Mouse (Mus musculus): ENCODE data around the gene Rem2. TPM values are rescaled to one million over a fixed set of nuclear protein-coding genes. Genes with fewer than 3 reads are reported as not detected.
A peak's percentile ranks its signal among the peaks of the same experiment; 100 is the strongest.

Rem2 gene
- polyA plus RNA-seq, 1 experiment from 2014 or later: 0.34 TPM

- Histone ChIP-seq H3K9me3 (replicated peaks; ENCODE audit: control insufficient read depth, low read length) (no peaks in the 10 kb centered on the region), H3K27ac (ENCODE audit: low read length) (peak overlapping the region; percentile 92), H3K4me2 (ENCODE audit: low read depth, low read length) (peak overlapping the region; percentile 89), H3K4me1 (ENCODE audit: control insufficient read depth, low read depth, low read length) (peaks cover 29% of the 10 kb centered on the region), H3K9ac (ENCODE audit: low read depth, low read length) (peak overlapping the region; percentile 92), H3K36me3 (ENCODE audit: control insufficient read depth, insufficient read depth) (peaks cover 14% of the 10 kb centered on the region), H3K4me3 (ENCODE audit: low read depth, low read length) (peak overlapping the region; percentile 97), H3K27me3 (ENCODE audit: control insufficient read depth, insufficient read depth, low read depth, low read length) (no peaks in the 10 kb centered on the region)
- ATAC-seq (ENCODE audit: low read depth): peak; percentile 31
- WGBS (ENCODE audit: insufficient replicate concordance): 9% methylated on average over 12 of the region's 12 CpGs
Observed at GRCm38 (mm10) chr14:54463108-54463958, 12.6 kb upstream of the Rem2 start.

DNA sequence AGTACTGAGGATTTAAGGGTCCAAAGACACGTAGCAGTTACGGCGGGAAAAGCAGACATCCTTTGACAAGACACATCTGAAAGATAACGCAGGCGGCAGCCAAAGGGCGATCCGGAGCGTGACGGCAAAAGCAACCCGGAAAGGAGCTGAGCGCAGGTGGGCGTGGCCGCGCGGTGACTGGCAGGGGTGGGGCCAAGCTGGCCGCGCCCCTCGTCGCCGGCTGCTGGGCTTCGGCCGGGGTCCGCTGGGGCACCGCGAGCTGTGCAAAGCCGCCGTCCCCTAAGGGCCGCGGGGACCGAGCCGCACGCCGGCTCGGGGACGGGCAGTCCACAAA is 12.0 kb upstream of the Rem2 start, which contains the start of gene Lrp10:
Lrp10 (plus strand) TSS at position 179 of the 334 bp plus-strand sequence.
- Histone ChIP-seq H3K9ac (ENCODE audit: low read depth, low read length) (peak within 1 kb of the TSS; percentile 92), H3K27ac (ENCODE audit: low read length) (peak within 1 kb of the TSS; percentile 92), H3K4me3 (ENCODE audit: low read depth, low read length) (peak within 1 kb of the TSS; percentile 97), H3K27me3 (ENCODE audit: control insufficient read depth, insufficient read depth, low read depth, low read length) (no peaks in the 10 kb centered on the region), H3K4me2 (ENCODE audit: low read depth, low read length) (peak within 1 kb of the TSS; percentile 89), H3K4me1 (ENCODE audit: control insufficient read depth, low read depth, low read length) (peaks cover 29% of the 10 kb centered on the region), H3K9me3 (replicated peaks; ENCODE audit: control insufficient read depth, low read length) (no peaks in the 10 kb centered on the region), H3K36me3 (ENCODE audit: control insufficient read depth, insufficient read depth) (peaks cover 20% of the 10 kb centered on the region)
- ATAC-seq (ENCODE audit: low read depth): peak; percentile 87
- 0% methylated on average over 35 of the region's 35 CpGs for WGBS (ENCODE audit: insufficient replicate concordance)

DNA sequence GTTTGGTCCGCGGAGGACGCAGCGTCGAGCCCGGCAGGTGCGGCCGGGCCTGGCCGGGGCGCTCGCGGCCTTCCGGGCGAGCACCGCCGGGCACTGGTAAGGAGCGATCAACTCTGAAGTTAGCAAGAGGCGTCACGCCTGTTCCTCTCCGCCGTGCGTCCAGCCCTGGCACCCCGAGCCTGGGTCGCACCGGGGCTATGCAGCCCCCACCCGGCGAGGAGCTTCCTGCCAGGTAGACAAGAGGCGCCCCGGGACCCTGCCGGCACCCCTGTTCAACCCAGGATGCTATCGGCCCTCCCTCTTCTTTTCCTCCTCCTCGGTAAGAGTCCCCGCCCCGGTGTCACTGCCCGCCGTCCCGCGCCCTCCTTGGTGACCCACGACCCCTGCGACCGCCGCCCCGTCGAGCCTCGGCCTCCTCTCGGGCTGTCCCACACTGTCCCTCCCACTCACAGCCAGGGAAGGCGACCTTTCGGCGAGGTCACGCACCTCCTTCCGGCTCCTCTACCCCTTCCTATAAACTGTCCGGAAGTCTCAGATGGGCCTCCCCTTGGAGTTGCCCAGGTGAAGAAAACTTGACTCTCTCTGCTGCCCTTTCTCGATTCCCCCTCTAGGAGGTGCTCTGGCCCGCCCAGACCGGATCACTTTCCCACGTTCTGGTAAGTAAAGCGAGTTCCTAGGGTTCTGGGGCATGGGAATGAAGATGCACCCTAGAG is 11.5 kb upstream of the Rem2 start:
- Histone ChIP-seq H3K27ac (ENCODE audit: low read length) (peak overlapping the region; percentile 92), H3K27me3 (ENCODE audit: control insufficient read depth, insufficient read depth, low read depth, low read length) (no peaks in the 10 kb centered on the region), H3K4me3 (ENCODE audit: low read depth, low read length) (peak overlapping the region; percentile 97), H3K9me3 (replicated peaks; ENCODE audit: control insufficient read depth, low read length) (no peaks in the 10 kb centered on the region), H3K4me1 (ENCODE audit: control insufficient read depth, low read depth, low read length) (peaks cover 29% of the 10 kb centered on the region), H3K9ac (ENCODE audit: low read depth, low read length) (peak overlapping the region; percentile 92), H3K4me2 (ENCODE audit: low read depth, low read length) (peak overlapping the region; percentile 89), H3K36me3 (ENCODE audit: control insufficient read depth, insufficient read depth) (peaks cover 24% of the 10 kb centered on the region)
- under 1% methylated on average over 54 of the region's 57 CpGs for WGBS (ENCODE audit: insufficient replicate concordance)
- ATAC-seq (ENCODE audit: low read depth): peak; percentile 65

- Histone ChIP-seq H3K4me3 (ENCODE audit: low read depth, low read length) (no peak overlapping the region), H3K27me3 (ENCODE audit: control insufficient read depth, insufficient read depth, low read depth, low read length) (peaks cover 16% of the 10 kb centered on the region), H3K9me3 (replicated peaks; ENCODE audit: control insufficient read depth, low read length) (no peaks in the 10 kb centered on the region), H3K9ac (ENCODE audit: low read depth, low read length) (no peak overlapping the region), H3K27ac (ENCODE audit: low read length) (no peak overlapping the region), H3K4me2 (ENCODE audit: low read depth, low read length) (no peak overlapping the region), H3K4me1 (ENCODE audit: control insufficient read depth, low read depth, low read length) (no peaks in the 10 kb centered on the region; the same call in none of the 2 replicates), H3K36me3 (ENCODE audit: control insufficient read depth, insufficient read depth) (peaks cover 28% of the 10 kb centered on the region)
- no peak for ATAC-seq (ENCODE audit: low read depth)
- 60% methylated on average over 2 of the region's 2 CpGs for WGBS (ENCODE audit: insufficient replicate concordance)
Observed at GRCm38 (mm10) chr14:54471467-54471866, 4.4 kb upstream of the Rem2 start.

- Histone ChIP-seq H3K9me3 (replicated peaks; ENCODE audit: control insufficient read depth, low read length) (no peaks in the 10 kb centered on the region), H3K9ac (ENCODE audit: low read depth, low read length) (no peak overlapping the region), H3K27me3 (ENCODE audit: control insufficient read depth, insufficient read depth, low read depth, low read length) (peaks cover 28% of the 10 kb centered on the region), H3K4me3 (ENCODE audit: low read depth, low read length) (no peak overlapping the region), H3K4me1 (ENCODE audit: control insufficient read depth, low read depth, low read length) (peaks cover 2% of the 10 kb centered on the region), H3K36me3 (ENCODE audit: control insufficient read depth, insufficient read depth) (peaks cover 22% of the 10 kb centered on the region), H3K4me2 (ENCODE audit: low read depth, low read length) (no peak overlapping the region), H3K27ac (ENCODE audit: low read length) (no peak overlapping the region)
- ATAC-seq (ENCODE audit: low read depth): no peak
- 72% methylated on average over 5 of the region's 5 CpGs for WGBS (ENCODE audit: insufficient replicate concordance)
Observed at GRCm38 (mm10) chr14:54472671-54473070, 3.2 kb upstream of the Rem2 start.

GRCm38 (mm10) chr14:54474744-54475143 is 1.2 kb upstream of the Rem2 start:
- WGBS (ENCODE audit: insufficient replicate concordance): 58% methylated on average over 5 of the region's 5 CpGs
- Histone ChIP-seq H3K27me3 (ENCODE audit: control insufficient read depth, insufficient read depth, low read depth, low read length) (peaks cover 47% of the 10 kb centered on the region), H3K4me1 (ENCODE audit: control insufficient read depth, low read depth, low read length) (peaks cover 6% of the 10 kb centered on the region), H3K4me2 (ENCODE audit: low read depth, low read length) (no peak overlapping the region), H3K27ac (ENCODE audit: low read length) (no peak overlapping the region), H3K9me3 (replicated peaks; ENCODE audit: control insufficient read depth, low read length) (no peaks in the 10 kb centered on the region), H3K9ac (ENCODE audit: low read depth, low read length) (no peak overlapping the region), H3K4me3 (ENCODE audit: low read depth, low read length) (no peak overlapping the region), H3K36me3 (ENCODE audit: control insufficient read depth, insufficient read depth) (peaks cover 3% of the 10 kb centered on the region)
- no peak for ATAC-seq (ENCODE audit: low read depth)

- no peak for ATAC-seq (ENCODE audit: low read depth)
- Histone ChIP-seq H3K4me1 (ENCODE audit: control insufficient read depth, low read depth, low read length) (peaks cover 6% of the 10 kb centered on the region), H3K9me3 (replicated peaks; ENCODE audit: control insufficient read depth, low read length) (no peaks in the 10 kb centered on the region), H3K36me3 (ENCODE audit: control insufficient read depth, insufficient read depth) (no peaks in the 10 kb centered on the region), H3K9ac (ENCODE audit: low read depth, low read length) (no peak overlapping the region), H3K27me3 (ENCODE audit: control insufficient read depth, insufficient read depth, low read depth, low read length) (peaks cover 62% of the 10 kb centered on the region), H3K27ac (ENCODE audit: low read length) (no peak overlapping the region), H3K4me2 (ENCODE audit: low read depth, low read length) (no peak overlapping the region), H3K4me3 (ENCODE audit: low read depth, low read length) (no peak overlapping the region)
- 56% methylated on average over 15 of the region's 15 CpGs for WGBS (ENCODE audit: insufficient replicate concordance)
Observed at GRCm38 (mm10) chr14:54477172-54477909, 1.4 kb downstream of the Rem2 start.

DNA sequence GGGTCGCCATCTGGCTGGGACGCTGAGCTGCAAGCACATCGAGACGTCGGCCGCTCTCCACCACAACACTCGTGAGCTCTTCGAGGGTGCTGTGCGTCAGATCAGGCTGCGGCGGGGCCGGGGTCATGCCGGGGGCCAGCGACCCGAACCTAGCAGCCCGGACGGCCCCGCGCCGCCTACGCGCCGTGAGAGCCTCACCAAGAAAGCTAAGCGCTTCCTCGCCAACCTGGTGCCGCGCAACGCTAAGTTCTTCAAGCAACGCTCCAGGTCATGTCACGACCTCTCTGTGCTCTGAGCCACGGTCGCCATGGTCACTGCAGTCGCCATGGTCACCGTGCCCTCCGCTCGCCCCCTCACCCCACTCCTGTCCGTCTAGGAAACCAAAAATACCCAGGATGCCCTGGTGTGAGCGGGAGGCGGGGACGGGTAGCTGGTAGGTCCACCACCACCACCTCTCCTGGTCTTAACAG is 3.6 kb downstream of the Rem2 start:
- peak overlapping the region; percentile 54 for H3K4me2 ChIP-seq (ENCODE audit: low read depth, low read length)
- 6% methylated on average over 40 of the region's 40 CpGs for WGBS (ENCODE audit: insufficient replicate concordance)
- H3K27me3 ChIP-seq (ENCODE audit: control insufficient read depth, insufficient read depth, low read depth, low read length): peaks cover 62% of the 10 kb centered on the region
- peaks cover 6% of the 10 kb centered on the region for H3K4me1 ChIP-seq (ENCODE audit: control insufficient read depth, low read depth, low read length)
- 0 out of 2 replicates have a peak overlapping the region, but pooled peaks have one; percentile 19 for H3K9ac ChIP-seq (ENCODE audit: low read depth, low read length)
- H3K36me3 ChIP-seq (ENCODE audit: control insufficient read depth, insufficient read depth): no peaks in the 10 kb centered on the region
- no peak for ATAC-seq (ENCODE audit: low read depth)
- H3K4me3 ChIP-seq (ENCODE audit: low read depth, low read length): peak overlapping the region; percentile 42
- H3K9me3 ChIP-seq (replicated peaks; ENCODE audit: control insufficient read depth, low read length): no peaks in the 10 kb centered on the region
- no peak overlapping the region for H3K27ac ChIP-seq (ENCODE audit: low read length)
